ENCODE assay signal across 25 mouse cellular contexts in the genomic region with DNA sequence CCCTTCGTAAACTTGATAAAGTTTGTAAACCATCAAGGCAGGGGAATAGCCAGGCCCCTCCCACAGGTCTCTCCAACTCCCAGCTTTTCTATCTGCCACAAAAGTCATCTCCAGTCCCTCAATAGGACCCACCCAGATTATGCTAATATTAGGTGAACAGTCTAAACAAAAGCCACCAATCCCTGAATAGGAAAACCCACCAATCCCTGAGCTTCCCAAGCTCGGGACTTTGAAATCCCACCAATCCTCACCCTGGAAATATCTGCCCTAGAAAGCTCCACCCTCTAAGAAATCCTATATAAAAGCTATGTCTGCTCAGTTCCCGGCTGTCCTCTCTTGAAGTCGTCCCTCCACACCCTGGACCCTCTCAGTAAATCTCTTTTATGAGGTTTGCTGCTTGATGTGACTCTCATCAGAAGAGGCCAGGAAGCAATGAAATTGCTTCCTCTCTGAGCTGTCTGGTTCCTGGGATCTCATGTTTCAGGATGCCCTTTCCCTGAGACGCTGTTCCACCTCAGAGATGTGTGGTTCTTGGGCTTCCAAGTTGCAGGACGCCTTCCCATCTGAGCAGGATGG. TPM values are rescaled to one million over a fixed set of nuclear protein-coding genes. Genes with fewer than 3 reads are reported as not detected.
"Had no signal": no experiment of that assay in that cellular context is flagged by ENCODE, and none has a peak within 500 bp of the region (broad histone marks: within the 10 kb centered on the region; RNA-seq: fewer than 3 reads in every experiment).

No protein-coding gene starts in this region.

- H3K4me3 ChIP-seq: heart, adult 2 months; heart, embryonic 13.5 days; heart, embryonic 15.5 days; hindbrain, embryonic 13.5 days; hindbrain, embryonic 15.5 days; limb, embryonic 13.5 days; limb, embryonic 15.5 days; liver, embryonic 12.5 days had no signal

- ATAC-seq: hindbrain, postnatal 0 days; intestine, embryonic 16.5 days; liver, embryonic 12.5 days had no signal

- H3K4me1 ChIP-seq: heart, embryonic 13.5 days; heart, embryonic 15.5 days; hindbrain, embryonic 13.5 days; hindbrain, embryonic 15.5 days; limb, embryonic 13.5 days; limb, embryonic 15.5 days; liver, embryonic 12.5 days had no signal

- H3K27me3 ChIP-seq: heart, embryonic 13.5 days; heart, embryonic 15.5 days; hindbrain, embryonic 13.5 days; hindbrain, embryonic 15.5 days; limb, embryonic 13.5 days; limb, embryonic 15.5 days had no signal

- DNase-seq: gastrocnemius, postnatal 14 days; gastrocnemius, postnatal 36 days; heart, adult 11 months; heart, adult 2 months; heart, postnatal 14 days; heart, postnatal 36 days; kidney, adult 11 months; kidney, adult 8-10 months; kidney, postnatal 10 days; kidney, postnatal 25 days; layer of hippocampus, adult 9-11 months; layer of hippocampus, postnatal 36 days; left cerebral cortex, postnatal 4 days had no signal

- H3K4me2 ChIP-seq: heart, embryonic 11.5 days; heart, embryonic 13.5 days; heart, embryonic 15.5 days; hindbrain, embryonic 13.5 days; hindbrain, embryonic 15.5 days; limb, embryonic 13.5 days; limb, embryonic 15.5 days; liver, embryonic 12.5 days had no signal

- H3K9ac ChIP-seq: heart, embryonic 13.5 days; heart, embryonic 15.5 days; hindbrain, embryonic 13.5 days; hindbrain, embryonic 15.5 days; limb, embryonic 13.5 days; limb, embryonic 15.5 days; liver, embryonic 12.5 days; liver, embryonic 14.5 days had no signal

- H3K27ac ChIP-seq: heart, adult 2 months; heart, embryonic 13.5 days; heart, embryonic 15.5 days; hindbrain, embryonic 13.5 days; hindbrain, embryonic 15.5 days; hindbrain, postnatal 0 days; limb, embryonic 13.5 days; limb, embryonic 15.5 days; liver, embryonic 12.5 days; liver, embryonic 14.5 days had no signal

- H3K36me3 ChIP-seq: heart, embryonic 13.5 days; heart, embryonic 15.5 days; hindbrain, embryonic 13.5 days; hindbrain, embryonic 15.5 days; limb, embryonic 13.5 days; limb, embryonic 15.5 days; liver, embryonic 12.5 days had no signal

- H3K9me3 ChIP-seq: heart, embryonic 13.5 days; heart, embryonic 15.5 days; hindbrain, embryonic 13.5 days; hindbrain, embryonic 15.5 days; limb, embryonic 13.5 days; limb, embryonic 15.5 days; liver, embryonic 12.5 days had no signal

RNA-seq across cellular contexts. Expression of gene Shc3, which starts 59.1 kb away (rescaled TPM):
- polyA plus RNA-seq: liver, adult 2 months; liver, embryonic 12.5 days had no signal
